Mouse (Mus musculus) MEL (cell line): ENCODE results near the gene Pitpnc1. TPM values are rescaled to one million over a fixed set of nuclear protein-coding genes. Genes with fewer than 3 reads are reported as not detected.

ENCODE experiments used
- DNase-seq: peaks from one replicate; pipeline ENCODE4 v3.0.0; 2011; ENCODE audit warnings: low read depth, low spot score
- H3K27ac ChIP-seq: 2 replicates; pipeline ENCODE4 v1.5.1; 2012; ENCODE audit warnings: low read depth, mild to moderate bottlenecking, control low read depth, low read length, moderate library complexity; ENCODE audit not compliant: control insufficient read depth
- H3K27me3 ChIP-seq, 2 experiments: fragments of 150-350 bp in 1 of 2; sonication (generic) in 1 of 2; 2 replicates each; pipeline ENCODE4 v1.6.1; 2012; ENCODE audit warnings: low read length in 2 of 2, mild to moderate bottlenecking in 2 of 2, improper control_type of control experiment in 1 of 2, moderate library complexity in 1 of 2; ENCODE audit not compliant: insufficient read depth in 2 of 2, control insufficient read depth in 1 of 2
- H3K36me3 ChIP-seq, 2 experiments: 2 replicates each; pipeline ENCODE4 v1.6.1; 2012 to 2014; ENCODE audit warnings: low read length in 2 of 2, improper control_type of control experiment in 1 of 2, inconsistent platforms in 1 of 2, mild to moderate bottlenecking in 1 of 2; ENCODE audit not compliant: insufficient read depth in 2 of 2, control insufficient read depth in 1 of 2
- H3K4me1 ChIP-seq, 2 experiments: fragments of 150-350 bp in 1 of 2; sonication (generic) in 1 of 2; 2 replicates each; pipeline ENCODE4 v1.6.1; 2012; ENCODE audit warnings: low read length in 2 of 2, improper control_type of control experiment in 1 of 2, mild to moderate bottlenecking in 1 of 2; ENCODE audit not compliant: insufficient read depth in 2 of 2, control insufficient read depth in 1 of 2
- H3K4me3 ChIP-seq, 2 experiments: fragments of 150-350 bp in 1 of 2; sonication (generic) in 1 of 2; 2 replicates each; pipeline ENCODE4 v1.5.1; 2012; ENCODE audit warnings: low read depth in 2 of 2, low read length in 2 of 2, mild to moderate bottlenecking in 2 of 2, moderate library complexity in 2 of 2, control low read depth in 1 of 2, improper control_type of control experiment in 1 of 2; ENCODE audit not compliant: control insufficient read depth in 1 of 2, insufficient read depth in 1 of 2
- H3K79me2 ChIP-seq: 2 replicates; pipeline ENCODE4 v1.6.1; 2012; ENCODE audit warnings: mild to moderate bottlenecking, low read length, moderate library complexity; ENCODE audit not compliant: control insufficient read depth, poor library complexity, insufficient read depth
- H3K9ac ChIP-seq: 2 replicates; pipeline ENCODE4 v1.6.1; 2012; ENCODE audit warnings: low read depth, mild to moderate bottlenecking, control low read depth, low read length, moderate library complexity; ENCODE audit not compliant: control insufficient read depth, poor library complexity, severe bottlenecking
- H3K9me3 ChIP-seq: fragments of 150-350 bp; sonication (generic); replicated peaks from 2 replicates; pipeline ENCODE4 v1.6.1; 2012; ENCODE audit warnings: mild to moderate bottlenecking, low read length, improper control_type of control experiment, moderate library complexity; ENCODE audit not compliant: insufficient read depth
- BHLHE40 ChIP-seq: IDR thresholded peaks from 2 replicates; pipeline ENCODE4 v1.6.1; 2012; ENCODE audit warnings: low read depth, mild to moderate bottlenecking, inconsistent platforms, low read length, improper control_type of control experiment, borderline replicate concordance
- CHD2 ChIP-seq: IDR thresholded peaks from 2 replicates; pipeline ENCODE4 v1.6.1; 2011; ENCODE audit warnings: low read length, improper control_type of control experiment
- GATA1 ChIP-seq: IDR thresholded peaks from 2 replicates; pipeline ENCODE4 v1.6.1; 2011; ENCODE audit warnings: low read depth, low read length, improper control_type of control experiment
- HCFC1 ChIP-seq: IDR thresholded peaks from 2 replicates; pipeline ENCODE4 v1.6.1; 2012; ENCODE audit warnings: low read depth, mild to moderate bottlenecking, inconsistent platforms, low read length, improper control_type of control experiment, moderate library complexity
- JUND ChIP-seq: IDR thresholded peaks from 2 replicates; pipeline ENCODE4 v1.6.1; 2011; ENCODE audit warnings: low read depth, mild to moderate bottlenecking, improper control_type of control experiment, low read length
- KAT2A ChIP-seq: conservative IDR thresholded peaks from 2 replicates; pipeline ENCODE4 v1.6.1; 2012; ENCODE audit warnings: low read depth, low read length, improper control_type of control experiment, inconsistent platforms
- MAFK ChIP-seq: IDR thresholded peaks from 2 replicates; pipeline ENCODE4 v1.6.1; 2011; ENCODE audit warnings: low read depth, mild to moderate bottlenecking, low read length, improper control_type of control experiment, borderline replicate concordance
- MYB ChIP-seq: IDR thresholded peaks from 2 replicates; pipeline ENCODE4 v1.6.1; 2011; ENCODE audit warnings: mild to moderate bottlenecking, low read depth, low read length, improper control_type of control experiment
- NELFE ChIP-seq: IDR thresholded peaks from 2 replicates; pipeline ENCODE4 v1.6.1; 2011; ENCODE audit warnings: low read depth, low read length, improper control_type of control experiment
- NRF1 ChIP-seq: IDR thresholded peaks from 2 replicates; pipeline ENCODE4 v1.6.1; 2014; ENCODE audit warnings: low read depth, mild to moderate bottlenecking, inconsistent platforms, low read length, improper control_type of control experiment, moderate library complexity; ENCODE audit not compliant: poor library complexity, insufficient read depth, severe bottlenecking
- POLR2AphosphoS2 ChIP-seq: IDR thresholded peaks from 2 replicates; pipeline ENCODE4 v1.6.1; 2011; ENCODE audit warnings: low read length, improper control_type of control experiment
- RAD21 ChIP-seq: IDR thresholded peaks from 2 replicates; pipeline ENCODE4 v1.6.1; 2011; ENCODE audit warnings: mild to moderate bottlenecking, low read depth, low read length, improper control_type of control experiment
- TAL1 ChIP-seq: IDR thresholded peaks from 2 replicates; pipeline ENCODE4 v1.6.1; 2012; ENCODE audit warnings: mild to moderate bottlenecking, inconsistent platforms, low read length, moderate library complexity, mixed read lengths
- TBP ChIP-seq: IDR thresholded peaks from 2 replicates; pipeline ENCODE4 v1.8.0; 2011; ENCODE audit warnings: low read depth, low read length, improper control_type of control experiment
- TCF12 ChIP-seq: IDR thresholded peaks from 2 replicates; pipeline ENCODE4 v1.6.1; 2014; ENCODE audit warnings: low read depth, mild to moderate bottlenecking, inconsistent platforms, low read length, improper control_type of control experiment, moderate library complexity
- UBTF ChIP-seq: IDR thresholded peaks from 2 replicates; pipeline ENCODE4 v1.6.1; 2012; ENCODE audit warnings: low read depth, mild to moderate bottlenecking, inconsistent platforms, low read length, improper control_type of control experiment, moderate library complexity, borderline replicate concordance; ENCODE audit not compliant: insufficient read depth
- ZNF384 ChIP-seq: IDR thresholded peaks from 2 replicates; pipeline ENCODE4 v1.6.1; 2012; ENCODE audit warnings: low read depth, mild to moderate bottlenecking, inconsistent platforms, low read length, improper control_type of control experiment
- polyA plus RNA-seq, 2 experiments: library from polyadenylated mRNA; stranded (reverse) in 1 of 2; unstranded in 1 of 2; fragments of >175 nt in 1 of 2; fragments of >200 nt in 1 of 2; gene quantifications; 2 replicates each; pipeline versions ENCODE4 v1.2.1 to v1.2.4; 2012; ENCODE audit warnings: low replicate concordance in 2 of 2, low read depth in 1 of 2; ENCODE audit not compliant: insufficient read length in 2 of 2, insufficient read depth in 1 of 2, missing spikeins in 1 of 2
- total RNA-seq: library from RNA; depleted of rRNA; stranded (reverse); fragments of 300-350 nt; gene quantifications from 2 replicates; pipeline ENCODE4 v1.2.3, GENCODE M21; 2012

Pitpnc1 gene
- total and polyA plus RNA-seq, 3 experiments, result 19.3 to 25.3 TPM; not detected in 1

DNA sequence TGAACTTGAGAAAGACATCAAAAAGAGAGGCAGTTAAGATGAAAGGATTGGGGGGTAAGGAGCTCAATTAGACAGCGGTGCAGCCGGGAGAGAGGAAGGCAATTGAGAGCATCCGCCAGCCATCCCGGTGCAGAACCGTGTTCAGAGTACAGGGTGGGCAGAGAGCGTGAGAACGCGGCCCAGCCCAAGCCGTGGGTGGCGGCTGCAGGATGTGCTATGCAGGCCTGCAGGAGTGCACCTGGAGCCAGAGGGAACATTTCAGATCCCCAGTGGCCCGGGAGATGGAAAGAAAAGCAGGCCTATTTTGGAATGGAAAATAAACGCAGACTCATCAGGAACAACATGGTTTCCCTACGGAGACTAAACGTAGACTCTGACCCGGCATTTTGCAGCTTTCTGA, 155.0 kb downstream of the Pitpnc1 start:
- TF ChIP-seq JUND (no peak), TBP (no peak), MYB (no peak), NELFE (no peak), TAL1 (no peak), TCF12 (no peak), HCFC1 (no peak)
- Histone ChIP-seq H3K27me3 (no peaks in the 10 kb centered on the region), H3K4me1 (peaks cover 0 to 4% of the 10 kb centered on the region in 2 experiments; a peak in 1 of 4 replicates), H3K79me2 (no peaks in the 10 kb centered on the region), H3K36me3 (peaks cover 9 to 10% of the 10 kb centered on the region in 2 experiments), H3K9ac (no peak overlapping the region), H3K4me3 (no peak overlapping the region), H3K27ac (no peak overlapping the region), H3K9me3 (no peaks in the 10 kb centered on the region)
- no peak for DNase-seq

DNA sequence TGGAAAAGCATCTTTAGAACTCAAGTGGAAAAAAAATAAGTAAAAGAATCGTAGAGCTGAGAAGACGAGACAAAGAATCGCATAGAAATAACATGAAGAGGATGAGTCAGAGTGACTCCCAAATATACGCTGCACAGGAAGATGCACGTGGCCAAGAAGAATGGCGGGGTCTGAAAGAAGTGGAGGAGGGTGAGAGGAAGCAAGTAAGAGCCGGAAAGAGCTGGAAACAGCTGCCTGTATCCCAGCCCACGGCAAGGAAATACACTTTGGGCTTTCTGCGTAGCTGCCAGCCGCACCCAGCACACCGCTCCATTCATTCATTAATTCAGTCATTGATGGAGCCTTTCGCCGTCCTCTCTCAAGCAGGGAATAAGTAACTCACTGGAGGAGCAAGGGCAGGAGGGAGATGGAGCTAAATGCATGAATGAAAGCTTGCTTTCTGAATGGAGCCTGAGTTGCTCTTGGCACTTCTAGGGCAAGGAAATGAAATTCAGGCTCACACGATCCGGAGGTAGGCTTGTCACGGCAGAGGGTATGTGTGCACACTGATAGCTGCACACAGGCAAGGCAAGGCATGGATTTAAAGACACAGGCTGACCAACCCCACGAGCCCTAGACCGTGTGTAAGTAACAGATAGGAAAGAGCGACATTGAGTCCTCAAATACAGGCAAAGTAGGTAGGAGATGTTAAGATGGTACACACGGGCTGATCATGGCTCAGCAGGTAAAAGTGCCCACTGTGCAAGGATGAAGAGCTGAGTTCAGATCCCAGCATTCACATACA, 160.0 kb downstream of the Pitpnc1 start:
- TF ChIP-seq UBTF (no peak), TAL1 (no peak), NELFE (no peak), KAT2A (no peak), MAFK (no peak), NRF1 (no peak), GATA1 (no peak), RAD21 (no peak)
- H3K9me3 ChIP-seq, result no peaks in the 10 kb centered on the region
- H3K79me2 ChIP-seq, result no peaks in the 10 kb centered on the region
- no peak for DNase-seq
- H3K9ac ChIP-seq, result no peak overlapping the region
- no peak overlapping the region for H3K27ac ChIP-seq
- peaks cover 0 to 4% of the 10 kb centered on the region in 2 experiments; a peak in 2 of 4 replicates for H3K36me3 ChIP-seq
- no peaks in the 10 kb centered on the region for H3K4me1 ChIP-seq
- H3K4me3 ChIP-seq, result no peak overlapping the region
- H3K27me3 ChIP-seq, result no peaks in the 10 kb centered on the region

DNA sequence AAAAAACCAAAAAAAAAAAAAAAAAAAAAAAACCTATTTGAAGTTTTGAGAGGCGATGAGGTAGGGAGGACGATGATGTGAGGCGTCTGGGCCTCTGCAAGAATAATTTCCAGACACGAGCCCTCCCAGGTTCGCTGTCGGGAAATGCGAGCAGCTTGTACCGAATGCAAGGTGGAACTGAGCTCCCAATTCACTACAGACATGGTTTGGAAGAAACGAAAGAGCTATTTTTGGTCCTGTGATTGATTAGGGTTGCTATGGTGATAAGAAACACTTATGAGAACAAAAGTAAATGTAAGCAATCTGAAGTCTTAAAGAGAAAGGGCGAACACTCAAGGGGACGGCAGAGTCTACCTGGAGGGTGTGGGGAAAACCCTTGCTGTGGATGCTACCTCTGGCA, 164.3 kb downstream of the Pitpnc1 start:
- no peak for TF ChIP-seq UBTF
- TF ChIP-seq JUND, result no peak
- TF ChIP-seq POLR2AphosphoS2, result no peak
- TF ChIP-seq CHD2, result no peak
- no peak for TF ChIP-seq BHLHE40
- 0 out of 2 replicates have a peak, but pooled peaks have one; percentile 27 for TF ChIP-seq ZNF384
- Histone ChIP-seq H3K9ac (no peak overlapping the region), H3K79me2 (no peaks in the 10 kb centered on the region), H3K9me3 (no peaks in the 10 kb centered on the region), H3K27me3 (no peaks in the 10 kb centered on the region), H3K36me3 (peaks cover 0 to 4% of the 10 kb centered on the region in 2 experiments; a peak in 2 of 4 replicates), H3K27ac (no peak overlapping the region), H3K4me3 (no peak overlapping the region), H3K4me1 (no peaks in the 10 kb centered on the region)
- no peak for DNase-seq
